Mouse (Mus musculus) heart, embryonic 15.5 days (tissue): Measurements from ENCODE around the gene Anxa5. TPM values are rescaled to one million over a fixed set of nuclear protein-coding genes. Genes with fewer than 3 reads are reported as not detected.

Source experiments
- ATAC-seq: fragments of 200-750 bp; cut with Nextera tagmentation; replicated peaks from 2 replicates; pipeline ENCODE4 v1.8.0; 2017; ENCODE audit warnings: low read depth, moderate TSS enrichment; ENCODE audit not compliant: insufficient number of reproducible peaks, insufficient read depth, low FRiP score
- H3K27ac ChIP-seq: fragments of 300-500 bp; sonication (generic); 2 replicates; pipeline ENCODE4 v1.5.1; 2015; ENCODE audit warnings: mild to moderate bottlenecking, inconsistent platforms
- H3K27me3 ChIP-seq: fragments of 300-500 bp; sonication (generic); 2 replicates; pipeline ENCODE4 v1.6.1; 2015; ENCODE audit warnings: inconsistent platforms
- H3K36me3 ChIP-seq: fragments of 300-500 bp; sonication (generic); 2 replicates; pipeline ENCODE4 v1.6.1; 2015; ENCODE audit warnings: mild to moderate bottlenecking, inconsistent platforms
- H3K4me1 ChIP-seq: fragments of 300-500 bp; sonication (generic); replicated peaks from 2 replicates; pipeline ENCODE4 v1.6.1; 2015; ENCODE audit warnings: inconsistent platforms
- H3K4me2 ChIP-seq: fragments of 300-500 bp; sonication (generic); 2 replicates; pipeline ENCODE4 v1.6.1; 2015; ENCODE audit warnings: inconsistent platforms, mild to moderate bottlenecking, moderate library complexity
- H3K4me3 ChIP-seq: fragments of 300-500 bp; sonication (generic); 2 replicates; pipeline ENCODE4 v1.5.1; 2015; ENCODE audit warnings: mild to moderate bottlenecking, inconsistent platforms
- H3K9ac ChIP-seq: fragments of 300-500 bp; sonication (generic); 2 replicates; pipeline ENCODE4 v1.6.1; 2015; ENCODE audit warnings: mild to moderate bottlenecking, inconsistent platforms
- H3K9me3 ChIP-seq: fragments of 300-500 bp; sonication (generic); replicated peaks from 2 replicates; pipeline ENCODE4 v1.6.1; 2016; ENCODE audit warnings: inconsistent platforms
- WGBS: fragments of 180-500 bp; shearing (Covaris S2); methylation state at CpG from one replicate; pipeline ENCODE4 v1.1.7; 2015; ENCODE audit warnings: mixed read lengths; 5-methylcytosine and 5-hydroxymethylcytosine counted together
- polyA plus RNA-seq: library from polyadenylated mRNA; unstranded; fragments of >200 nt; fragmentation: Nextera tagmentation; extraction: Ambion mirVana; gene quantifications from 2 replicates; pipeline ENCODE4 v1.2.1, GENCODE M21; 2015

Anxa5 gene
- polyA plus RNA-seq, 1 experiment from 2014 or later: 359 TPM

DNA sequence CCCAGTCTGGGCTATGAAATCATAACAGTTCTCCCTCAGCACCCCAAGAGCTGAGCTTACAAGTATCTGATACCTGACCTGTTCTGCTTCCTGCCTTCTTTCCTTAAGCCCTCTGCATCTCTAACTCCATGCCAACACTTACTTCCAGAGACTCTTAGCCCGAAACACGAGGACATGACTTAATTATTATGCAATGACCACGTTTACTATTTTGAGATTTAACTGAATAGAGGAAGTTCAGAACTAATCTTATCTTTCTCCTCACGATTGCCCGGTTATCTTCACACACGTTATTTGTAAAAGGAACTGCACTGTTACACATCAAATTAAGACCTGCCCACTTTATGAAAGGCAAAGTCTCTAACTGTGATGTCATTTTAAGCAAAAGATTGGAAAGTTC lies 28.8 kb downstream of the Anxa5 start:
- Histone ChIP-seq H3K4me2 (no peak overlapping the region), H3K36me3 (peaks cover 32% of the 10 kb centered on the region), H3K9ac (no peak overlapping the region)

DNA sequence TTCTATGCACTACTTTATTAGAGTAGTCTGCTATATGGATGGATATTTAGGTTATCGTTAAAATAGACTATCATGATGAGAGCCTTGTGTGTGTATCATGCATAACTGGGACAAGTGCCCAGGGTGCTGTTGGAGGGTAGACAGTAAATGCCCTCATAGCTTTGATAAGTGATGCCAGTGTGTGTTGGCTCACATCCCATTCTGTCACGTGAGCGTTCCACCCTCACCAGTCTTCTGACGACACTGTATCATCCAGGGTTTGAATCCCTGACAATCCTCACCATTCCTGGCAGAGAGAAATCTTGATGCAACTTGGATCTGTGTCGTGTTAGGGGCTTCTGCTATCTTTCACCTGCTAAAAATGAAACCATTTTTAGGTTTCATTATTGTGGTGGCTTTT lies 29.2 kb downstream of the Anxa5 start:
- Histone ChIP-seq H3K4me1 (peaks cover 25% of the 10 kb centered on the region), H3K4me2 (no peak overlapping the region), H3K9me3 (no peaks in the 10 kb centered on the region), H3K27me3 (no peaks in the 10 kb centered on the region), H3K4me3 (no peak overlapping the region), H3K27ac (peak overlapping the region; percentile 65; the same call in 1 of the 2 replicates), H3K9ac (no peak overlapping the region), H3K36me3 (peaks cover 28% of the 10 kb centered on the region)
- WGBS: 42% methylated on average over 5 of the region's 5 CpGs
- no peak for ATAC-seq

More for the DNA sequence above, 28.8 kb downstream of the Anxa5 start:
- Histone ChIP-seq H3K27me3 (no peaks in the 10 kb centered on the region), H3K27ac (peak overlapping the region; percentile 65; the same call in 1 of the 2 replicates), H3K4me1 (peaks cover 25% of the 10 kb centered on the region), H3K4me3 (no peak overlapping the region), H3K9me3 (no peaks in the 10 kb centered on the region)
- no peak for ATAC-seq
- 13% methylated on average over 6 of the region's 6 CpGs for WGBS

DNA sequence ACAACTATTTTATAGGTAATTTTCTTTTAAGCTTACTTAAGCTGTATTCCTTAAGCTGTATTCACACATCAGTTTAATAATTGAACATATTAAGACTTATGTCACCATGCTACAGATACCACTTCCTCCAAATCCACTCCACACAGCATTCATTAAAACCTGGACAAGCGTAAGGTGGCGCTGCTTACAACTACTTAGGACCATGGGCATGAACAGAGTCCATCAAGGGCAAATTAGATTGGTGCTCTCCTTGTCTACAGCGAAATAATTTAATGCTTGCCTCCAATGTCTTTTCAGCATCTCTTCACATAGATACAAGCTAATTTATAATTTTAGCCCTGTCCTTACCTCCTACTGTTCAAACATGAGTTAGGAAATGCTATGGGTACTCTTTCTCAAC lies 29.7 kb downstream of the Anxa5 start:
- Histone ChIP-seq H3K9ac (no peak overlapping the region), H3K27ac (no peak overlapping the region), H3K4me2 (no peak overlapping the region), H3K9me3 (no peaks in the 10 kb centered on the region), H3K27me3 (no peaks in the 10 kb centered on the region), H3K4me3 (no peak overlapping the region), H3K36me3 (peaks cover 24% of the 10 kb centered on the region), H3K4me1 (peaks cover 25% of the 10 kb centered on the region)
- 90% methylated on average over 3 of the region's 3 CpGs for WGBS
- no peak for ATAC-seq

DNA sequence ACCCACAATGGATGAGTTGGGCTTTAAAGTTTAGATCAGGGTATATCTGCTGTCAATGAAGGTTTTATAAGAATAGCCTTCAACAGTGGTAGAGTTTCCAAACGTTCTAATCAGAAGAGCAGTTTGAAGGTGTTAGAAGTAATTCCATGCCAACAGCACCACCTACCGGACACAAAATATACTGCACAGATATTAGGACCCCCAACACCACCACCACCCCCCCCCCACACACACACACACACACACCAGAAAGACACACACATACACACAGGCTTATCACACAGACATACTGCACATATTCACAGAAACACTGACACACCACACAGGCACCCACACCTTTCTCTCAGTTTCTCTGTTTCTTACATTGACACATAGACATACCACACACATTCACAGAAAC lies 33.3 kb downstream of the Anxa5 start:
- Histone ChIP-seq H3K27me3 (no peaks in the 10 kb centered on the region), H3K4me3 (no peak overlapping the region), H3K9me3 (no peaks in the 10 kb centered on the region), H3K4me2 (no peak overlapping the region), H3K36me3 (peaks cover 4% of the 10 kb centered on the region; the same call in 1 of the 2 replicates), H3K9ac (no peak overlapping the region), H3K27ac (no peak overlapping the region), H3K4me1 (peaks cover 22% of the 10 kb centered on the region)
- no peak for ATAC-seq
- 0% methylated on average over 2 of the region's 2 CpGs for WGBS

DNA sequence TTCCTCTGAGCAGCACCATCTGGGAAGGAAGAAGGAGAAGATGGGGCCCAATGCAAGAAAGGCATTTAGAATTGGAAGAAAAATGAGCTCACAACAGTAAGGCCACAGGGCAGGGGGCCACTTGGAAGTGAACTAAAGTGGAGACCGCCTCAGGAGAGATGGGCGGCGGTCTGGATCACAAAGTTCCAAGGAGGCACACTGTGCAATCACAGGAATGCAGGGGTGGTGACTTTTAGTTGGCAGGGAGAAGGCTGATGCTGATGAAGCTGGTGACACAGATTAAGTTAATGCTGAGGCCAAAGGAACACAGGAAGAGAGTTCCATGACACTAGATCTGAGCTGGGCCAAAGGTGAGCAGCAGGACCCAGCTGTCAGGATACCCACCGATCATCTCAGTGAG lies 35.4 kb downstream of the Anxa5 start:
- ATAC-seq: peak; percentile 58
- no peak overlapping the region for H3K9ac ChIP-seq
- peaks cover 13% of the 10 kb centered on the region for H3K4me1 ChIP-seq
- H3K27me3 ChIP-seq: no peaks in the 10 kb centered on the region
- peak overlapping the region; percentile 12; the same call in 1 of the 2 replicates for H3K4me2 ChIP-seq
- WGBS: 42% methylated on average over 4 of the region's 4 CpGs
- no peaks in the 10 kb centered on the region for H3K9me3 ChIP-seq
- H3K36me3 ChIP-seq: no peaks in the 10 kb centered on the region
- H3K4me3 ChIP-seq: no peak overlapping the region
- peak overlapping the region; percentile 69 for H3K27ac ChIP-seq

DNA sequence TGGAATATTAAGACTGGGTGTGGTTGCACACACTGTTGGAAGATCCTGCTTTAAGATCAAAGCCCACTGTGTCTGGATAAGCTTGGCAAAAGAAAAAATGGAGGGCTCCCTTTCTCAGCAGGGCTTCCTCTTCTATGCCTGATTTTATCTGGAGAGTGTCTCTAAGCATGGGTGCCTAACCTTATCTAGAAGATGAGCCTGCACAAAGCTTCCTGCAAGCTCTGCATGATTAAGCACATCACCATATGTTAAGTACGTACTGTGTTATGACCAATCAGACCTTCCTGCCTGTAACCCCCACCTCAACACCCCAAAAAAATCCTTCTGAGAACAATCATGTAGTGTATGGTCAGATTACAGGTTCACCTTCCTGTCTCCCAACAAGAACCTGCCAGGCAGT lies 45.3 kb downstream of the Anxa5 start:
- Histone ChIP-seq H3K4me3 (no peak overlapping the region), H3K9ac (no peak overlapping the region), H3K36me3 (no peaks in the 10 kb centered on the region), H3K4me1 (no peaks in the 10 kb centered on the region), H3K4me2 (no peak overlapping the region), H3K27me3 (no peaks in the 10 kb centered on the region), H3K27ac (no peak overlapping the region), H3K9me3 (no peaks in the 10 kb centered on the region)
- no peak for ATAC-seq
- 70% methylated on average over 1 of the region's 1 CpGs for WGBS

DNA sequence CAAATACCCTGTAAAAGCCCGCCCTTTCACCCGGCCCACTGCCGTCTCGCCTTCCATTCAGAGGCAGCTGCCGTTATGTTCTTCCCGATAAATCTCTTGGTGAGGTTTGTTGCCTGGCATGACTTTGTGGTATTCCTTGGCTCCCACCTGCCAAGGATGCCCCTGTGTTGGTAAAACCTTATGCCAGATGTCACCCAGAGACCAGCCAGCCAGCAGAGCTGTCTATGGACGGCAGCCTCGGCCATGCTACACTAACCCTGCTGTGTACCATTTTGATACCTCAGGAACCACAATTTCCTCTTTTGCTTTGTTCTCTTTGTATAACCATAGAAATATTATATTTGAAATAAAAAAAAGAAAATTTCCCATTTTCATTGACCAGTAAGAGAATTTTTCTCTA lies 48.3 kb downstream of the Anxa5 start:
- Histone ChIP-seq H3K4me1 (no peaks in the 10 kb centered on the region), H3K27ac (no peak overlapping the region), H3K27me3 (no peaks in the 10 kb centered on the region), H3K4me2 (no peak overlapping the region), H3K4me3 (no peak overlapping the region), H3K9me3 (no peaks in the 10 kb centered on the region), H3K9ac (no peak overlapping the region), H3K36me3 (no peaks in the 10 kb centered on the region)
- WGBS: 88% methylated on average over 8 of the region's 8 CpGs
- no peak for ATAC-seq

DNA sequence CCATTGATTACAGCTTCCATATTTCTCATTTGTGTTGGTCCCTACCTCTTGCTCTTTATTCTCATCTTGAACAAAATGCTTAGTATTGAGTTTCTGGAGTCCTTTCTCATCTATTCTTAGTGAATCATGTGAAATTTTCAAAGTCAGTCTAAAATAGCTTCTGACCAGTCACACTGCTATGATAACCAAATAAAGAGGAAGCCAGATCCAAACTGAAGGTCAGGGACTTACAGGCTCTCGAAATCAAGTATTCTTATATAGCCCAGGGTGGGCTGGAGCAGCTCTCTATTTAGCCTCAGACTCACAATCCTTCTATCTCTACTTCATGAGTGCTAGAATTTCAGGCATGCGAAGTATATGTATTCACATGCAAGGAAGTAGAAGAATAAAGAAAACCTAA lies 66.2 kb downstream of the Anxa5 start:
- H3K36me3 ChIP-seq: no peaks in the 10 kb centered on the region
- no peak overlapping the region for H3K9ac ChIP-seq
- H3K27ac ChIP-seq: peak overlapping the region; percentile 75
- H3K4me2 ChIP-seq: no peak overlapping the region
- H3K4me1 ChIP-seq: peaks cover 24% of the 10 kb centered on the region
- no peak overlapping the region for H3K4me3 ChIP-seq
- H3K9me3 ChIP-seq: no peaks in the 10 kb centered on the region
- WGBS: 28% methylated on average over 2 of the region's 2 CpGs
- no peaks in the 10 kb centered on the region for H3K27me3 ChIP-seq
- ATAC-seq: no peak

DNA sequence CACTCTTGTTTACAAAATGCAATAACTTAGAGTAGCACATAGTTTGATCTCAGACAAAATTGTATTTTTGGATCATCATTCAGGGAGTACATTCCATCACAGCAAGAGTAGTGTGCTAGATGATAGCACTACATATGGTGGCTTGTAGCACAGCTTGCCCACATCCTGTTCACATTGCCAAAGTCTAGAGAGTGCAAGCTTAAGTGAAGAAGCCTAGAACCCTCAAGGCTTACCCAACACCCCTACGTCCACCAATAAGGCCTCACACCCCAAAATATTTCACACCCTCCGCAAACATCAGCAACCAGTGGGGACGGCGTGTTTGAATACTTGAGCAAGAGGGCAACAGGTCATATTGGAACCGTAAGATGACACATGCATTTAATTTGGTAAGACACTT lies 68.7 kb downstream of the Anxa5 start:
- H3K27me3 ChIP-seq: no peaks in the 10 kb centered on the region
- H3K4me2 ChIP-seq: no peak overlapping the region
- no peaks in the 10 kb centered on the region for H3K9me3 ChIP-seq
- no peaks in the 10 kb centered on the region for H3K36me3 ChIP-seq
- H3K4me1 ChIP-seq: peaks cover 24% of the 10 kb centered on the region
- no peak overlapping the region for H3K4me3 ChIP-seq
- ATAC-seq: no peak
- peak overlapping the region; percentile 79 for H3K27ac ChIP-seq
- 95% methylated on average over 5 of the region's 5 CpGs for WGBS
- H3K9ac ChIP-seq: no peak overlapping the region

DNA sequence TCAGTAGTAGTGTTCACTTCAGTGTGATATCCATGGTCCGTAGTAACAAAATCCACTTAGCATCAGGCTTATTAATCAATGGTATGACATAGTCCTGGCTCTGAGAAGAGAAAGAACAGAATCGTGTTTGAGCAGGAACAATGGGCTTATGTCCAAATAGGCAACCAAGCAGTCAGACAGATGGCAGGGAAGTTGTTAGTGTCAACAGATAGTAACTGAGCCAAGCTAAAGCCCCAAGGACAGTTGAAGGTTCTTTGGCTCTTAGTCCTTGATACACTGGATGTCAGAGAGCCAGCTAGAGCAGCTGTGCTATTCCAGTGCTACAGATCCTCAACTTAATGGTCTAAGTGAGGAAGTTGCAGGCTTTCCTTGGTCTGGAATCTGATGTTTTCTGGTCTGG lies 69.4 kb downstream of the Anxa5 start:
- H3K4me1 ChIP-seq: peaks cover 24% of the 10 kb centered on the region
- ATAC-seq: peak; percentile 77; the same call in 1 of the 2 replicates
- no peaks in the 10 kb centered on the region for H3K36me3 ChIP-seq
- no peak overlapping the region for H3K4me2 ChIP-seq
- no peaks in the 10 kb centered on the region for H3K27me3 ChIP-seq
- no peaks in the 10 kb centered on the region for H3K9me3 ChIP-seq
- no peak overlapping the region for H3K4me3 ChIP-seq
- H3K9ac ChIP-seq: no peak overlapping the region
- peak overlapping the region; percentile 79 for H3K27ac ChIP-seq
- WGBS: 32% methylated on average over 2 of the region's 2 CpGs

DNA sequence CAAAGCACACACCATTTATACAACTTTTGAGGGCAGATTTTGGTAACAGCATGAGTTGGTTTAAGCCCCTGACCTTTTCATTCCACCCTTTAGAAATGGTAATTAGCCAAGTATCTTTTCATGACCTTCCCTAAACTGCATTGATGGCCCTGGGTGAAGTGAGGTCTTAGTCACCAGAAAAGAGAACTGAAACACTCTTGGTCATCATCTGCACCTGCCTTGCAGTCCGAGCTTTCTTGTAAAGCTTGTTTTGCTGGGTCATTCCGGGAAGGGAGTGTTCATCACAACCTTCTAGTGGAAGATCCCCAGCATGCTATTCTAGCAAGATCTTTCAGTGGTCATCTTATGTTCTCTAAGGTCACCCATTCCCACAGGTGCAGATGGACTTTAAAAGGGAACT lies 73.8 kb downstream of the Anxa5 start:
- Histone ChIP-seq H3K27ac (no peak overlapping the region), H3K4me1 (peaks cover 10% of the 10 kb centered on the region), H3K4me2 (no peak overlapping the region), H3K4me3 (no peak overlapping the region), H3K36me3 (no peaks in the 10 kb centered on the region), H3K9ac (no peak overlapping the region), H3K27me3 (no peaks in the 10 kb centered on the region), H3K9me3 (no peaks in the 10 kb centered on the region)
- 71% methylated on average over 2 of the region's 2 CpGs for WGBS
- no peak for ATAC-seq

DNA sequence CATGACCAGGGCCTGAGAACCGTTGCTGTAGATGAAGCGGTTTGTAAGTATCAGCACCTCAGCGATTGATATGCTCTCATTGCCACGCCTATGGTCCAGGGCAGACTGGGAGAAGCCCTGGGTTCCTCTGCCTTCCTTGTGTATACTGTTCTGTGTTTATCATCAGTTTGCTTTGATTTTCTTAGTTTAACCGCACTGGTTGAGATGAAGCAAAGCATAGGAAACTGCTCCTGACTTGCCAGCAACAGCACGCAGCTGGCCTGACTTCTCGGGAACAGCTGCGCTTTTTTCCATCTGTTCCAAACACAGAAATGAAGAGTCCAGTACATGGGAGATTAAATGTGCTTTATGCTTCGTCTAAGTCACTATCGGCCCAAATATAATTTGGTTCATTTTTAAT lies 75.0 kb downstream of the Anxa5 start:
- ATAC-seq: no peak
- no peaks in the 10 kb centered on the region for H3K27me3 ChIP-seq
- no peak overlapping the region for H3K9ac ChIP-seq
- H3K4me1 ChIP-seq: 0 out of 2 replicates have a peak, but pooled peaks cover 2% of the 10 kb centered on the region
- no peaks in the 10 kb centered on the region for H3K9me3 ChIP-seq
- 0 out of 2 replicates have a peak overlapping the region, but pooled peaks have one; percentile 2 for H3K27ac ChIP-seq
- 61% methylated on average over 10 of the region's 10 CpGs for WGBS
- H3K4me3 ChIP-seq: no peak overlapping the region
- no peaks in the 10 kb centered on the region for H3K36me3 ChIP-seq
- H3K4me2 ChIP-seq: no peak overlapping the region
